Mouse (Mus musculus) liver, postnatal 0 days (tissue): Measurements from ENCODE around the gene Poll.

ENCODE experiments used
- CTCF ChIP-seq: sonication (generic); IDR thresholded peaks from 2 replicates; pipeline ENCODE4 v1.5.1; 2016; ENCODE audit warnings: antibody characterized with exemption, low read depth
- EP300 ChIP-seq: IDR thresholded peaks from 2 replicates; pipeline ENCODE4 v1.6.1; 2016; ENCODE audit warnings: antibody characterized with exemption, low read depth, mild to moderate bottlenecking

DNA sequence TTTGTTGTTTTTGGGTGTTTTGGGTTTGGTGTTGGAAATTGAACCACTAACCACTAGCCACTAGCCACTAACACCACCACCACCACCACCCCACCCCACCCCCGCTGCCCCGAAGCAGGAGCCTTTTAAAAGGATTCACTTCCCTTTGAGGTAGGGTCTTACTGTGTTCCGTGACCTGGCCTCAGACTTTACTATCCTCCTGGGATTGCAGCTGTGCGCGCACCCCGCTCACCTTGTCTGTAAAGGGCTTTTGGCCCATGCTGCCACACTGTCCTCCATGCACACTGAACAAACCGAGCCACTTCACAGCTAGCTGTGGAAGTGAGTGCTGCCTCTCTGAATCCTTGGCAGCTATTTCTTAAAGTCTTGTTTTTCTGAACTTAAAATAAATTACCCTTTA is 54.9 kb downstream of the Poll start:
- TF ChIP-seq CTCF (no peak), EP300 (no peak)
